Mouse (Mus musculus): ENCODE measurements around the gene Fgf23. TPM values are rescaled to one million over a fixed set of nuclear protein-coding genes. Genes with fewer than 3 reads are reported as not detected.

Gene Fgf23
- under 1 TPM in 1 of 2 experiments, not detected in 1; 0.61 TPM for polyA plus RNA-seq (2017; shearing (Covaris generic))

GRCm38 (mm10) chr6:127072817-127073216 is at the start of gene Fgf23:
Gene Fgf23, plus strand, starts transcription at chr6:127072902.

GRCm38 (mm10) chr6:127109402-127109930 is 36.8 kb downstream of the Fgf23 start, which contains the start of gene Tigar:
Gene Tigar, minus strand, starts transcription at chr6:127109557.

Other genes starting within 250 kb of the Fgf23 start
- gene Ndufa9, start 223.8 kb upstream of the Fgf23 start, polyA plus RNA-seq (2017; shearing (Covaris generic)), result 100 to 1,000 TPM; 154 to 162 TPM
- gene Akap3, start 219.8 kb upstream of the Fgf23 start, polyA plus RNA-seq (2017; shearing (Covaris generic)), result under 1 TPM in 1 of 2 experiments, not detected in 1; 0.16 TPM
- under 1 TPM; 0.38 to 0.56 TPM for gene Dyrk4, start 151.1 kb upstream of the Fgf23 start, polyA plus RNA-seq (2017; shearing (Covaris generic))
- 10 to 100 TPM in 1 of 2 experiments, 1 to 10 TPM in 1; 8.4 to 11.0 TPM for gene Rad51ap1, start 133.3 kb upstream of the Fgf23 start, polyA plus RNA-seq (2017; shearing (Covaris generic))
- 1 to 10 TPM; 7.6 to 9.1 TPM for gene D6Wsu163e, start 132.9 kb upstream of the Fgf23 start, polyA plus RNA-seq (2017; shearing (Covaris generic))
- gene Fgf6, start 57.3 kb upstream of the Fgf23 start, polyA plus RNA-seq (2017; shearing (Covaris generic)), result under 1 TPM in 1 of 2 experiments, not detected in 1; 0.05 TPM
- gene Tigar, start 36.7 kb downstream of the Fgf23 start, polyA plus RNA-seq (2017; shearing (Covaris generic)), result 1 to 10 TPM; 5.3 to 8.8 TPM
- 1,000 to 10,000 TPM; 1,322 to 1,335 TPM for gene Ccnd2, start 79.3 kb downstream of the Fgf23 start, polyA plus RNA-seq (2017; shearing (Covaris generic))